Mouse (Mus musculus) MEL (cell line): Measurements from ENCODE around the gene Fam219b. TPM values are rescaled to one million over a fixed set of nuclear protein-coding genes. Genes with fewer than 3 reads are reported as not detected.

Experiments used
- DNase-seq: peaks from one replicate; pipeline ENCODE4 v3.0.0; 2011; ENCODE audit warnings: low read depth, low spot score
- H3K27ac ChIP-seq: 2 replicates; pipeline ENCODE4 v1.5.1; 2012; ENCODE audit warnings: low read depth, mild to moderate bottlenecking, control low read depth, low read length, moderate library complexity; ENCODE audit not compliant: control insufficient read depth
- H3K27me3 ChIP-seq, 2 experiments: fragments of 150-350 bp in 1 of 2; sonication (generic) in 1 of 2; 2 replicates each; pipeline ENCODE4 v1.6.1; 2012; ENCODE audit warnings: low read length in 2 of 2, mild to moderate bottlenecking in 2 of 2, improper control_type of control experiment in 1 of 2, moderate library complexity in 1 of 2; ENCODE audit not compliant: insufficient read depth in 2 of 2, control insufficient read depth in 1 of 2
- H3K36me3 ChIP-seq, 2 experiments: 2 replicates each; pipeline ENCODE4 v1.6.1; 2012 to 2014; ENCODE audit warnings: low read length in 2 of 2, improper control_type of control experiment in 1 of 2, inconsistent platforms in 1 of 2, mild to moderate bottlenecking in 1 of 2; ENCODE audit not compliant: insufficient read depth in 2 of 2, control insufficient read depth in 1 of 2
- H3K4me1 ChIP-seq, 2 experiments: fragments of 150-350 bp in 1 of 2; sonication (generic) in 1 of 2; 2 replicates each; pipeline ENCODE4 v1.6.1; 2012; ENCODE audit warnings: low read length in 2 of 2, improper control_type of control experiment in 1 of 2, mild to moderate bottlenecking in 1 of 2; ENCODE audit not compliant: insufficient read depth in 2 of 2, control insufficient read depth in 1 of 2
- H3K4me3 ChIP-seq, 2 experiments: fragments of 150-350 bp in 1 of 2; sonication (generic) in 1 of 2; 2 replicates each; pipeline ENCODE4 v1.5.1; 2012; ENCODE audit warnings: low read depth in 2 of 2, low read length in 2 of 2, mild to moderate bottlenecking in 2 of 2, moderate library complexity in 2 of 2, control low read depth in 1 of 2, improper control_type of control experiment in 1 of 2; ENCODE audit not compliant: control insufficient read depth in 1 of 2, insufficient read depth in 1 of 2
- H3K79me2 ChIP-seq: 2 replicates; pipeline ENCODE4 v1.6.1; 2012; ENCODE audit warnings: mild to moderate bottlenecking, low read length, moderate library complexity; ENCODE audit not compliant: control insufficient read depth, poor library complexity, insufficient read depth
- H3K9ac ChIP-seq: 2 replicates; pipeline ENCODE4 v1.6.1; 2012; ENCODE audit warnings: low read depth, mild to moderate bottlenecking, control low read depth, low read length, moderate library complexity; ENCODE audit not compliant: control insufficient read depth, poor library complexity, severe bottlenecking
- H3K9me3 ChIP-seq: fragments of 150-350 bp; sonication (generic); replicated peaks from 2 replicates; pipeline ENCODE4 v1.6.1; 2012; ENCODE audit warnings: mild to moderate bottlenecking, low read length, improper control_type of control experiment, moderate library complexity; ENCODE audit not compliant: insufficient read depth
- BHLHE40 ChIP-seq: IDR thresholded peaks from 2 replicates; pipeline ENCODE4 v1.6.1; 2012; ENCODE audit warnings: low read depth, mild to moderate bottlenecking, inconsistent platforms, low read length, improper control_type of control experiment, borderline replicate concordance
- CHD1 ChIP-seq: IDR thresholded peaks from 2 replicates; pipeline ENCODE4 v1.6.1; 2012; ENCODE audit warnings: low read depth, mild to moderate bottlenecking, inconsistent platforms, low read length, improper control_type of control experiment
- CHD2 ChIP-seq: IDR thresholded peaks from 2 replicates; pipeline ENCODE4 v1.6.1; 2011; ENCODE audit warnings: low read length, improper control_type of control experiment
- CTCF ChIP-seq, 3 experiments: IDR thresholded peaks in 2 of 3; conservative IDR thresholded peaks in 1 of 3; 2 replicates each; pipeline ENCODE4 v1.5.1; 2011 to 2012; ENCODE audit warnings: low read length in 3 of 3, low read depth in 2 of 3, mild to moderate bottlenecking in 2 of 3, improper control_type of control experiment in 1 of 3, inconsistent platforms in 1 of 3, mixed read lengths in 1 of 3, moderate library complexity in 1 of 3; ENCODE audit not compliant: control insufficient read depth in 1 of 3, insufficient read depth in 1 of 3, poor library complexity in 1 of 3, severe bottlenecking in 1 of 3
- GATA1 ChIP-seq: IDR thresholded peaks from 2 replicates; pipeline ENCODE4 v1.6.1; 2011; ENCODE audit warnings: low read depth, low read length, improper control_type of control experiment
- KAT2A ChIP-seq: conservative IDR thresholded peaks from 2 replicates; pipeline ENCODE4 v1.6.1; 2012; ENCODE audit warnings: low read depth, low read length, improper control_type of control experiment, inconsistent platforms
- MAFK ChIP-seq: IDR thresholded peaks from 2 replicates; pipeline ENCODE4 v1.6.1; 2011; ENCODE audit warnings: low read depth, mild to moderate bottlenecking, low read length, improper control_type of control experiment, borderline replicate concordance
- MAX ChIP-seq: IDR thresholded peaks from 2 replicates; pipeline ENCODE4 v1.6.1; 2011; ENCODE audit warnings: low read length, improper control_type of control experiment
- MEF2A ChIP-seq: IDR thresholded peaks from 2 replicates; pipeline ENCODE4 v1.6.1; 2014; ENCODE audit warnings: low read depth, mild to moderate bottlenecking, inconsistent platforms, low read length, improper control_type of control experiment; ENCODE audit not compliant: poor library complexity, insufficient replicate concordance, severe bottlenecking; ENCODE audit errors: extremely low read depth
- NRF1 ChIP-seq: IDR thresholded peaks from 2 replicates; pipeline ENCODE4 v1.6.1; 2014; ENCODE audit warnings: low read depth, mild to moderate bottlenecking, inconsistent platforms, low read length, improper control_type of control experiment, moderate library complexity; ENCODE audit not compliant: poor library complexity, insufficient read depth, severe bottlenecking
- POLR2A ChIP-seq, 2 experiments: IDR thresholded peaks; 2 replicates each; pipeline ENCODE4 v1.6.1; 2011 to 2012; ENCODE audit warnings: low read length in 2 of 2, mild to moderate bottlenecking in 2 of 2, control low read depth in 1 of 2, improper control_type of control experiment in 1 of 2, low read depth in 1 of 2, moderate library complexity in 1 of 2; ENCODE audit not compliant: control insufficient read depth in 1 of 2, insufficient read depth in 1 of 2, poor library complexity in 1 of 2
- POLR2AphosphoS5 ChIP-seq: IDR thresholded peaks from 2 replicates; pipeline ENCODE4 v1.6.1; 2012; ENCODE audit warnings: low read depth, borderline replicate concordance, mild to moderate bottlenecking, inconsistent platforms, low read length, moderate library complexity, mixed read lengths
- RAD21 ChIP-seq: IDR thresholded peaks from 2 replicates; pipeline ENCODE4 v1.6.1; 2011; ENCODE audit warnings: mild to moderate bottlenecking, low read depth, low read length, improper control_type of control experiment
- RCOR1 ChIP-seq: IDR thresholded peaks from 2 replicates; pipeline ENCODE4 v1.6.1; 2012; ENCODE audit warnings: low read depth, mild to moderate bottlenecking, inconsistent platforms, low read length, improper control_type of control experiment
- SIN3A ChIP-seq: IDR thresholded peaks from 2 replicates; pipeline ENCODE4 v1.6.1; 2012; ENCODE audit warnings: low read length, improper control_type of control experiment, inconsistent platforms
- SMC3 ChIP-seq: IDR thresholded peaks from 2 replicates; pipeline ENCODE4 v1.6.1; 2011; ENCODE audit warnings: low read depth, low read length, improper control_type of control experiment
- TAL1 ChIP-seq: IDR thresholded peaks from 2 replicates; pipeline ENCODE4 v1.6.1; 2012; ENCODE audit warnings: mild to moderate bottlenecking, inconsistent platforms, low read length, moderate library complexity, mixed read lengths
- UBTF ChIP-seq: IDR thresholded peaks from 2 replicates; pipeline ENCODE4 v1.6.1; 2012; ENCODE audit warnings: low read depth, mild to moderate bottlenecking, inconsistent platforms, low read length, improper control_type of control experiment, moderate library complexity, borderline replicate concordance; ENCODE audit not compliant: insufficient read depth
- ZC3H11A ChIP-seq: IDR thresholded peaks from 2 replicates; pipeline ENCODE4 v1.6.1; 2012; ENCODE audit warnings: low read depth, mild to moderate bottlenecking, inconsistent platforms, low read length, improper control_type of control experiment
- ZMIZ1 ChIP-seq: IDR thresholded peaks from 2 replicates; pipeline ENCODE4 v1.6.1; 2012; ENCODE audit warnings: low read depth, mild to moderate bottlenecking, inconsistent platforms, low read length, improper control_type of control experiment, moderate library complexity
- polyA plus RNA-seq, 2 experiments: library from polyadenylated mRNA; stranded (reverse) in 1 of 2; unstranded in 1 of 2; fragments of >175 nt in 1 of 2; fragments of >200 nt in 1 of 2; gene quantifications; 2 replicates each; pipeline versions ENCODE4 v1.2.1 to v1.2.4; 2012; ENCODE audit warnings: low replicate concordance in 2 of 2, low read depth in 1 of 2; ENCODE audit not compliant: insufficient read length in 2 of 2, insufficient read depth in 1 of 2, missing spikeins in 1 of 2
- total RNA-seq: library from RNA; depleted of rRNA; stranded (reverse); fragments of 300-350 nt; gene quantifications from 2 replicates; pipeline ENCODE4 v1.2.3, GENCODE M21; 2012

Gene Fam219b
- total and polyA plus RNA-seq, 3 experiments: 12.8 to 16.4 TPM; not detected in 1

DNA sequence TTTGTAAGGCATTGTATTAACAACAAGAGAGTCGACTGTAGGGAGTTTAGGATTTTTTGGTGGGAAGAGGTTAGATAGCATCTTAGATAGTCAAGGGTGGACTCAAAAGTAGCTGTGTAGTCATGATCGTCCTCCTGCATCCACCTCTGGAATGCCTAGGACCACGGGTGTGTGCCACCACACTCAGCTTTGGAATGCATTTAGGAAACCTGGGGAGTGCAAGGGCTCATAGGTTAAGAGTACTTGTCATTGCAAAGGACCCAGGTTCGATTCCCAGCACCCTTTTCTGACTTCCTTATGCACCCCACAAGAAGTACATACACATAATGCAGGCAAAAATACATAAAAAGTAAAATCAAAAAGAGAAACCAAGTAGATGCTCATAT, 14.5 kb upstream of the Fam219b start:
- Histone ChIP-seq H3K36me3 (peaks cover 0 to 38% of the 10 kb centered on the region in 2 experiments; a peak in 3 of 4 replicates), H3K27me3 (no peaks in the 10 kb centered on the region), H3K4me3 (peak overlapping the region; percentile 79 to 98), H3K9ac (peak overlapping the region; percentile 86), H3K9me3 (no peaks in the 10 kb centered on the region), H3K79me2 (peaks cover 61% of the 10 kb centered on the region), H3K4me1 (peaks cover 9 to 12% of the 10 kb centered on the region in 2 experiments), H3K27ac (no peak overlapping the region)
- peak; percentile 55 for DNase-seq
- no peak for TF ChIP-seq UBTF
- 0 out of 2 replicates have a peak, but pooled peaks have one; percentile 16 for TF ChIP-seq GATA1

DNA sequence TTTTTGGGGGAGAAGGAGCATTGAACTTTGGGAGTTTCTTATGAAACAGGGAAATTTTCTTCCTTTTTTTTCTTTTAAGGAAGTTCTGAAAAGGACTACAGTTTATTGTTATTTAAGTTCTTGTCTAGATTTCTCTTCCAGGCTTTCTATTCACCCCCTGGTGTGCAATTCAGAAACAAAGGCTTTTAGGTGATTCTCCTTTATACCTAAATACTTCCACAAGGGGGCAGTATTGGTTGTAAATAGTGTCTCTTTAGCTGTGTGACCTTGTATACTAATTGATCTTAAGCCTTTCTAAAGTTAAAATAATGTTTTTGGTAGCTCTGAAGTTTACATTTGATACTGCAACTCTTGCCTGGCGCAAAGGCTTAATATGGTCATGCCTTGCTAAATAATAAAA, 13.6 kb upstream of the Fam219b start:
- Histone ChIP-seq H3K4me3 (peak overlapping the region in 1 of 2 experiments; percentile 17; a peak in 1 of 4 replicates), H3K79me2 (peaks cover 69% of the 10 kb centered on the region), H3K36me3 (peaks cover 2 to 38% of the 10 kb centered on the region in 2 experiments), H3K27me3 (no peaks in the 10 kb centered on the region), H3K9ac (0 out of 2 replicates have a peak overlapping the region, but pooled peaks have one; percentile 1), H3K4me1 (peaks cover 9 to 12% of the 10 kb centered on the region in 2 experiments), H3K27ac (no peak overlapping the region), H3K9me3 (no peaks in the 10 kb centered on the region)
- peak; percentile 71 for DNase-seq
- no peak for TF ChIP-seq KAT2A
- TF ChIP-seq MAFK: no peak
- TF ChIP-seq CTCF (IDR thresholded peaks at IDR 0.05 in 2 of 3, conservative IDR thresholded peaks at IDR 0.05 in 1 of 3; ENCODE audit: control insufficient read depth in 1 of 3, insufficient read depth in 1 of 3, low read depth in 2 of 3, low read length in 3 of 3, poor library complexity in 1 of 3, severe bottlenecking in 1 of 3): peak in 2 of 3 experiments; percentile 50 to 69; a peak in 4 of 6 replicates
- TF ChIP-seq SMC3: peak; percentile 54
- TF ChIP-seq CHD1: no peak
- TF ChIP-seq CHD2: no peak
- no peak for TF ChIP-seq MEF2A
- peak; percentile 47 for TF ChIP-seq RAD21
- TF ChIP-seq ZC3H11A: peak; percentile 39; the same call in 1 of the 2 replicates
- TF ChIP-seq SIN3A: peak; percentile 74

DNA sequence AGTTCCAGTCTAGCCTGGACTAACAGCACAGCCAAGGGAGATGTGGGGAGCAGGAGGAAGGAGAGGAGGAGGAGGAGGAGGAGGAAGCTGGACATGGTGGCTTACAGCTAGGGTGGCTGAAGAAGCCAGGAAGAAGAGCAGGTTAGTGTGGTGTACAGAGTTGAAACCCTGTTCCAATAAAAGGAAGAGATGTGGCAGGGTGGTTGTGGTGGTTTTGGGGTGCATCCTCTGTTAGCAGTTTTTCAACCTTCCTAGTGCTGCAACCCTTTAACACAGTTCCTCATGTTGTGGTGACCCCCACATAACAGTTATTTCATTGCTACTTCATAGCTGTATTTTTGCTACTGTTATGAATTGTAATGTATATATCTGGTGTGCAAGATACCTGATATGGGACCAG, 12.9 kb upstream of the Fam219b start:
- H3K4me3 ChIP-seq: peak overlapping the region in 1 of 2 experiments; percentile 25; a peak in 1 of 4 replicates
- no peak overlapping the region for H3K27ac ChIP-seq
- H3K36me3 ChIP-seq: peaks cover 7 to 38% of the 10 kb centered on the region in 2 experiments
- peaks cover 9 to 12% of the 10 kb centered on the region in 2 experiments for H3K4me1 ChIP-seq
- H3K9ac ChIP-seq: peak overlapping the region; percentile 28; the same call in 1 of the 2 replicates
- no peak for TF ChIP-seq MAFK
- TF ChIP-seq SMC3: no peak
- TF ChIP-seq RCOR1: no peak
- no peak for TF ChIP-seq ZMIZ1
- no peak for TF ChIP-seq POLR2AphosphoS5
- TF ChIP-seq MAX: no peak
- TF ChIP-seq ZC3H11A: no peak
- no peak for TF ChIP-seq TAL1
- TF ChIP-seq POLR2A (IDR thresholded peaks at IDR 0.05; ENCODE audit: control insufficient read depth in 1 of 2, insufficient read depth in 1 of 2, low read depth in 1 of 2, low read length in 2 of 2, poor library complexity in 1 of 2): no peak
- TF ChIP-seq CHD1: no peak
- no peak for TF ChIP-seq UBTF
- TF ChIP-seq NRF1: no peak
- no peak for TF ChIP-seq BHLHE40
- no peaks in the 10 kb centered on the region for H3K27me3 ChIP-seq
- H3K79me2 ChIP-seq: peaks cover 71% of the 10 kb centered on the region
- DNase-seq: no peak
- H3K9me3 ChIP-seq: no peaks in the 10 kb centered on the region
